Mouse (Mus musculus) kidney, postnatal 0 days (tissue): Measurements from ENCODE around the gene Slco1a1. TPM values are rescaled to one million over a fixed set of nuclear protein-coding genes. Genes with fewer than 3 reads are reported as not detected.

Experiments
- ATAC-seq: fragments of 200-750 bp; cut with Nextera tagmentation; replicated peaks from 2 replicates; pipeline ENCODE4 v1.8.0; 2017; ENCODE audit warnings: low read depth, moderate number of reproducible peaks, moderate TSS enrichment, moderate library complexity; ENCODE audit not compliant: low FRiP score
- DNase-seq: peaks from one replicate; pipeline ENCODE4 v3.0.0-alpha.2; 2016; ENCODE audit warnings: low spot score
- H3K27ac ChIP-seq: fragments of 300-500 bp; sonication (generic); 2 replicates; pipeline ENCODE4 v1.5.1; 2014; ENCODE audit warnings: mild to moderate bottlenecking
- H3K27me3 ChIP-seq: fragments of 300-500 bp; sonication (generic); 2 replicates; pipeline ENCODE4 v1.6.1; 2014; ENCODE audit warnings: low read length, mixed read lengths; ENCODE audit not compliant: insufficient read depth
- H3K36me3 ChIP-seq: fragments of 300-500 bp; sonication (generic); 2 replicates; pipeline ENCODE4 v1.6.1; 2014; ENCODE audit warnings: low read length, mixed read lengths; ENCODE audit not compliant: insufficient read depth
- H3K4me1 ChIP-seq: fragments of 300-500 bp; sonication (generic); replicated peaks from 2 replicates; pipeline ENCODE4 v1.6.1; 2014; ENCODE audit warnings: antibody characterized with exemption, low read length, mixed read lengths; ENCODE audit not compliant: insufficient read depth
- H3K4me2 ChIP-seq: fragments of 300-500 bp; sonication (generic); 2 replicates; pipeline ENCODE4 v1.6.1; 2014; ENCODE audit warnings: mild to moderate bottlenecking, low read length, moderate library complexity, mixed read lengths
- H3K4me3 ChIP-seq: fragments of 300-500 bp; sonication (generic); replicated peaks from 2 replicates; pipeline ENCODE4 v1.5.1; 2014; ENCODE audit warnings: low read depth, low read length
- H3K9ac ChIP-seq: fragments of 300-500 bp; sonication (generic); 2 replicates; pipeline ENCODE4 v1.6.1; 2014; ENCODE audit warnings: low read depth, low read length
- H3K9me3 ChIP-seq: fragments of 300-500 bp; sonication (generic); replicated peaks from 2 replicates; pipeline ENCODE4 v1.6.1; 2016; ENCODE audit warnings: low read length, inconsistent platforms, mixed read lengths
- CTCF ChIP-seq: IDR thresholded peaks from 2 replicates; pipeline ENCODE4 v1.5.1; 2016; ENCODE audit warnings: antibody characterized with exemption, low read depth, mild to moderate bottlenecking, moderate library complexity
- WGBS: fragments of 180-500 bp; shearing (Covaris S2); extraction: QIAGEN DNeasy Blood & Tissue Kit; methylation state at CpG from one replicate; pipeline ENCODE4 v1.1.7; 2014; 5-methylcytosine and 5-hydroxymethylcytosine counted together
- polyA plus RNA-seq: library from polyadenylated mRNA; unstranded; fragments of >200 nt; fragmentation: Nextera tagmentation; extraction: Ambion mirVana; gene quantifications from 2 replicates; pipeline ENCODE4 v1.2.1, GENCODE M21; 2015

Slco1a1 gene
- 0.05 TPM in 1 of 2 replicates, not detected in the other for polyA plus RNA-seq

- ATAC-seq (no peak), DNase-seq (no peak)
- Histone ChIP-seq H3K4me3 (no peak within 1 kb of the TSS), H3K9me3 (no peaks in the 10 kb centered on the region), H3K4me1 (no peaks in the 10 kb centered on the region), H3K4me2 (no peak within 1 kb of the TSS), H3K9ac (no peak within 1 kb of the TSS), H3K27ac (no peak within 1 kb of the TSS), H3K36me3 (no peaks in the 10 kb centered on the region), H3K27me3 (no peaks in the 10 kb centered on the region)
- TF ChIP-seq CTCF: no peak
Observed at GRCm38 (mm10) chr6:141946862-141947261, at the start of gene Slco1a1. Gene Slco1a1, minus strand, starts transcription at chr6:141946962.

- no peak overlapping the region for H3K4me2 ChIP-seq
- WGBS: 98% methylated on average over 6 of the region's 6 CpGs
- H3K4me3 ChIP-seq: no peak overlapping the region
- H3K36me3 ChIP-seq: no peaks in the 10 kb centered on the region
- no peak for TF ChIP-seq CTCF
- no peaks in the 10 kb centered on the region for H3K4me1 ChIP-seq
- no peak overlapping the region for H3K9ac ChIP-seq
- no peak overlapping the region for H3K27ac ChIP-seq
- no peaks in the 10 kb centered on the region for H3K9me3 ChIP-seq
- no peaks in the 10 kb centered on the region for H3K27me3 ChIP-seq
- no peak for DNase-seq
- ATAC-seq: no peak
Observed at GRCm38 (mm10) chr6:141986772-141987171, 40.0 kb upstream of the Slco1a1 start.

- Histone ChIP-seq H3K9ac (no peak overlapping the region), H3K27ac (no peak overlapping the region), H3K36me3 (no peaks in the 10 kb centered on the region), H3K4me3 (no peak overlapping the region), H3K9me3 (no peaks in the 10 kb centered on the region), H3K4me1 (no peaks in the 10 kb centered on the region), H3K27me3 (no peaks in the 10 kb centered on the region), H3K4me2 (no peak overlapping the region)
- TF ChIP-seq CTCF: no peak
- WGBS: 57% methylated on average over 3 of the region's 3 CpGs
- DNase-seq: peak; percentile 6
- 0 out of 2 replicates have a peak, but pooled peaks have one; percentile 54 for ATAC-seq
Observed at GRCm38 (mm10) chr6:141984644-141985043, 37.9 kb upstream of the Slco1a1 start.

- Histone ChIP-seq H3K9me3 (no peaks in the 10 kb centered on the region), H3K4me1 (no peaks in the 10 kb centered on the region), H3K27me3 (no peaks in the 10 kb centered on the region), H3K27ac (no peak overlapping the region), H3K4me3 (no peak overlapping the region), H3K36me3 (no peaks in the 10 kb centered on the region), H3K4me2 (no peak overlapping the region), H3K9ac (no peak overlapping the region)
- TF ChIP-seq CTCF: no peak
- no peak for DNase-seq
- WGBS: 74% methylated on average over 1 of the region's 1 CpGs
- no peak for ATAC-seq
Observed at GRCm38 (mm10) chr6:141962420-141962819, 15.7 kb upstream of the Slco1a1 start.

GRCm38 (mm10) chr6:141961861-141962260, 15.1 kb upstream of the Slco1a1 start:
- Histone ChIP-seq H3K9me3 (no peaks in the 10 kb centered on the region), H3K4me2 (no peak overlapping the region), H3K27ac (no peak overlapping the region), H3K4me3 (no peak overlapping the region), H3K36me3 (no peaks in the 10 kb centered on the region), H3K27me3 (no peaks in the 10 kb centered on the region), H3K4me1 (no peaks in the 10 kb centered on the region), H3K9ac (no peak overlapping the region)
- no peak for TF ChIP-seq CTCF
- WGBS: 91% methylated on average over 3 of the region's 3 CpGs
- DNase-seq (no peak), ATAC-seq (no peak)

GRCm38 (mm10) chr6:141960482-141960881, 13.7 kb upstream of the Slco1a1 start:
- no peaks in the 10 kb centered on the region for H3K4me1 ChIP-seq
- ATAC-seq: no peak
- H3K4me2 ChIP-seq: no peak overlapping the region
- 59% methylated on average over 5 of the region's 5 CpGs for WGBS
- no peak overlapping the region for H3K9ac ChIP-seq
- H3K27me3 ChIP-seq: no peaks in the 10 kb centered on the region
- no peak for DNase-seq
- H3K4me3 ChIP-seq: no peak overlapping the region
- H3K27ac ChIP-seq: no peak overlapping the region
- no peaks in the 10 kb centered on the region for H3K36me3 ChIP-seq
- no peaks in the 10 kb centered on the region for H3K9me3 ChIP-seq
- no peak for TF ChIP-seq CTCF

GRCm38 (mm10) chr6:141940451-141940850, 6.3 kb downstream of the Slco1a1 start:
- Histone ChIP-seq H3K4me3 (no peak overlapping the region), H3K36me3 (no peaks in the 10 kb centered on the region), H3K27me3 (no peaks in the 10 kb centered on the region), H3K4me2 (no peak overlapping the region), H3K9me3 (no peaks in the 10 kb centered on the region), H3K27ac (no peak overlapping the region), H3K4me1 (no peaks in the 10 kb centered on the region), H3K9ac (no peak overlapping the region)
- no peak for TF ChIP-seq CTCF
- WGBS: 76% methylated on average over 1 of the region's 1 CpGs
- no peak for DNase-seq
- ATAC-seq: no peak
